Mouse (Mus musculus) B cell, adult (primary cell): ENCODE data around the gene Scgb2b2. TPM values are rescaled to one million over a fixed set of nuclear protein-coding genes. Genes with fewer than 3 reads are reported as not detected.

Experiments used
- total RNA-seq: library from RNA; stranded (reverse); gene quantifications from 4 replicates; pipeline ENCODE4 v1.2.4, GENCODE M21; 2023; ENCODE audit not compliant: inconsistent age

Scgb2b2 gene
- not detected in 4 replicates for total RNA-seq

GRCm38 (mm10) chr7:31290208-31290607 lies at the start of gene Scgb2b2:
TSS of gene Scgb2b2 (plus strand) at chr7:31290508.

GRCm38 (mm10) chr7:31291721-31292120 lies 1.4 kb downstream of the Scgb2b2 start, which contains the start of gene Scgb1b2:
TSS of gene Scgb1b2 (minus strand) at chr7:31291821.

Other genes with a start within 250 kb of the Scgb2b2 start
- gene Fxyd5, start 248.0 kb upstream of the Scgb2b2 start, total RNA-seq: 102 to 124 TPM (median 116 TPM) in 4 replicates
- not detected in 4 replicates for gene Fxyd7, start 239.0 kb upstream of the Scgb2b2 start, total RNA-seq
- not detected in 4 replicates for gene Fxyd1, start 233.3 kb upstream of the Scgb2b2 start, total RNA-seq
- gene Lgi4, start 231.2 kb upstream of the Scgb2b2 start, total RNA-seq: not detected in 4 replicates
- not detected in 4 replicates for gene Fxyd3, start 213.8 kb upstream of the Scgb2b2 start, total RNA-seq
- gene Hpn, start 175.2 kb upstream of the Scgb2b2 start, total RNA-seq: 0.51 to 2.1 TPM in 2 of 4 replicates, not detected in the others
- 0.58 to 1.4 TPM (median 0.89 TPM) in 4 replicates for gene Scn1b, start 163.5 kb upstream of the Scgb2b2 start, total RNA-seq
- gene Gramd1a, start 134.6 kb upstream of the Scgb2b2 start, total RNA-seq: 241 to 263 TPM (median 254 TPM) in 4 replicates
- gene Scgb1b2, start 1.3 kb downstream of the Scgb2b2 start, total RNA-seq: not detected in 4 replicates
- gene Scgb2b3, start 71.6 kb downstream of the Scgb2b2 start, total RNA-seq: not detected in 4 replicates
- not detected in 4 replicates for gene Scgb1b3, start 85.1 kb downstream of the Scgb2b2 start, total RNA-seq